ENCODE assay signal across 8 mouse cellular contexts in the genomic region with DNA sequence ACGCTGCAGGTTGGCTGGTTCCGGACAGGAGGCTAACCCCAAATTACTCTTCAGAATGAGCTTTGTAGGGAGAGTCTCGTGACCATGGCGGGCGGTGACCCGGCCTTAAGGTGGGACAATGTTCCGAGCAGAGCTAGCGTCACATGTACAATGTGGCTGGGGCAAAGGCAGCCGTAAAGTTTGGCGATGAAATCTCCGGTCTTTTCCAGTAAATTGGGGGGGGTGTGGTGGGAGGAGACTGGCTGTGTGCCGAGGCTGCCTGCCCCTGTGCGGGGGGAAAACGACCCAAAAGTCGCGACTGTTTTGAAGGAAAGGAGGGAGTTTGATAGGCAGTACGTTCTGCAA. TPM values are rescaled to one million over a fixed set of nuclear protein-coding genes. Genes with fewer than 3 reads are reported as not detected.
DNase-seq lines count a peak whose midpoint lies in the region; ATAC-seq and TF ChIP-seq lines count a peak whose summit lies in the region.

No protein-coding gene starts in this region.

- DNase-seq in lung, adult 2 months = no peak
- DNase-seq in lung, adult 18-20 months = no peak
- peak; percentile 31 for DNase-seq in embryonic facial prominence, embryonic 11.5 days (ENCODE audit: low spot score)
- DNase-seq in thymus, postnatal 36 days = no peak
- no peak for DNase-seq in cerebellum, adult 18-20 months
- no peak for DNase-seq in MN1 (ENCODE audit: low spot score)

- WGBS in lung, adult 2 months = under 1% methylated on average over 17 of the region's 17 CpGs
- WGBS in embryonic facial prominence, embryonic 11.5 days = 0% methylated on average over 17 of the region's 17 CpGs
- under 1% methylated on average over 17 of the region's 17 CpGs for WGBS in intestine, embryonic 15.5 days

- H3K4me1 ChIP-seq in lung, adult 2 months (ENCODE audit: control insufficient read depth, insufficient read depth, low read length) = no peaks in the 10 kb centered on the region; the same call in 1 of the 2 replicates
- H3K4me1 ChIP-seq in embryonic facial prominence, embryonic 11.5 days (ENCODE audit: control insufficient read depth, insufficient read depth, low read length) = no peaks in the 10 kb centered on the region
- no peaks in the 10 kb centered on the region for H3K4me1 ChIP-seq in intestine, embryonic 15.5 days (replicated peaks)

- no peak; the same call in 1 of the 2 replicates for ATAC-seq in embryonic facial prominence, embryonic 11.5 days (replicated peaks; ENCODE audit: insufficient number of reproducible peaks, low FRiP score, low TSS enrichment, low read depth)
- no peak for ATAC-seq in intestine, embryonic 15.5 days

- no peak for TF ChIP-seq CTCF in lung, adult 2 months (IDR thresholded peaks at IDR 0.05; ENCODE audit: insufficient read depth, low read length)

- no peaks in the 10 kb centered on the region for H3K27me3 ChIP-seq in embryonic facial prominence, embryonic 11.5 days (ENCODE audit: control insufficient read depth, insufficient read depth, low read length)
- H3K27me3 ChIP-seq in intestine, embryonic 15.5 days (replicated peaks) = no peaks in the 10 kb centered on the region
- no peaks in the 10 kb centered on the region for H3K27me3 ChIP-seq in myocyte (ENCODE audit: control insufficient read depth, insufficient read depth, insufficient read length)

- H3K79me2 ChIP-seq in myocyte (ENCODE audit: control insufficient read depth, insufficient read depth) = peaks cover 3% of the 10 kb centered on the region

- peak overlapping the region; percentile 73 for H3K4me2 ChIP-seq in embryonic facial prominence, embryonic 11.5 days (ENCODE audit: low read depth, low read length)
- H3K4me2 ChIP-seq in intestine, embryonic 15.5 days (replicated peaks) = peak overlapping the region; percentile 66
- H3K4me2 ChIP-seq in myocyte (ENCODE audit: low read depth) = peak overlapping the region; percentile 90

- H3K9me3 ChIP-seq in embryonic facial prominence, embryonic 11.5 days (replicated peaks; ENCODE audit: control insufficient read depth, low read length) = no peaks in the 10 kb centered on the region
- H3K9me3 ChIP-seq in intestine, embryonic 15.5 days = no peaks in the 10 kb centered on the region

- no peaks in the 10 kb centered on the region for H3K36me3 ChIP-seq in embryonic facial prominence, embryonic 11.5 days (replicated peaks; ENCODE audit: control insufficient read depth, insufficient read depth, low read depth, low read length)
- H3K36me3 ChIP-seq in intestine, embryonic 15.5 days = 0 out of 2 replicates have a peak, but pooled peaks cover 5% of the 10 kb centered on the region
- peaks cover 8% of the 10 kb centered on the region for H3K36me3 ChIP-seq in myocyte (ENCODE audit: control insufficient read depth, insufficient read depth)

- peak overlapping the region; percentile 78 for H3ac ChIP-seq in myocyte (ENCODE audit: control insufficient read depth, insufficient read length)

- TF ChIP-seq POLR2A in lung, adult 2 months (IDR thresholded peaks at IDR 0.05; ENCODE audit: borderline replicate concordance, extremely low read depth, low read depth, low read length) = no peak
- no peak for TF ChIP-seq POLR2A in myocyte (IDR thresholded peaks at IDR 0.05; ENCODE audit: insufficient read length, low read depth)

- H3K9ac ChIP-seq in embryonic facial prominence, embryonic 11.5 days (replicated peaks; ENCODE audit: low read length) = peak overlapping the region; percentile 74
- H3K9ac ChIP-seq in intestine, embryonic 15.5 days = peak overlapping the region; percentile 74

- H3K4me3 ChIP-seq in lung, adult 2 months (replicated peaks; ENCODE audit: extremely low read depth, low read depth, low read length) = peak overlapping the region; percentile 98
- H3K4me3 ChIP-seq in embryonic facial prominence, embryonic 11.5 days (ENCODE audit: low read depth, low read length) = peak overlapping the region; percentile 70
- peak overlapping the region; percentile 69 for H3K4me3 ChIP-seq in intestine, embryonic 15.5 days (replicated peaks)
- H3K4me3 ChIP-seq in myocyte = peak overlapping the region; percentile 53

- H3K27ac ChIP-seq in embryonic facial prominence, embryonic 11.5 days (replicated peaks; ENCODE audit: low read depth, low read length) = no peak overlapping the region; the same call in 1 of the 2 replicates
- H3K27ac ChIP-seq in intestine, embryonic 15.5 days = peak overlapping the region; percentile 75

TF ChIP-seq in myocyte, 11 proteins besides CTCF, POLR2A, EP300 and RAD21:
- TF ChIP-seq POLR2AphosphoS2 (IDR thresholded peaks at IDR 0.05; ENCODE audit: insufficient read length, low read depth) = no peak
- TF ChIP-seq E2F4 (IDR thresholded peaks at IDR 0.05; ENCODE audit: insufficient read depth) = no peak
- no peak for TF ChIP-seq MYOG (IDR thresholded peaks at IDR 0.05; ENCODE audit: control insufficient read depth in 1 of 3, insufficient read depth in 1 of 3, insufficient read length in 2 of 3, low read depth in 2 of 3)
- TF ChIP-seq USF1 (IDR thresholded peaks at IDR 0.05; ENCODE audit: low read depth) = no peak

RNA-seq across cellular contexts. Expression of a gene that starts 0.5 kb away (rescaled TPM):
- 12.7 and 17.0 TPM in 2 replicates for polyA plus RNA-seq in lung, adult 2 months (2012; rRNA removed)
- polyA plus RNA-seq in embryonic facial prominence, embryonic 11.5 days (2014; fragmentation: Nextera tagmentation; extraction: Ambion mirVana) = 92.8 and 97.7 TPM in 2 replicates
- 83.1 and 84.9 TPM in 2 replicates for polyA plus RNA-seq in intestine, embryonic 15.5 days (2015; fragmentation: Nextera tagmentation; extraction: Ambion mirVana)
- polyA plus RNA-seq in myocyte (2012; fragmentation: generic; extraction: Trizol) = 39.4 TPM

RNA-seq across cellular contexts. Expression of a gene that starts 21.3 kb away (rescaled TPM):
- 8.0 and 13.3 TPM in 2 replicates for polyA plus RNA-seq in lung, adult 2 months (2012; rRNA removed)
- polyA plus RNA-seq in embryonic facial prominence, embryonic 11.5 days (2014; fragmentation: Nextera tagmentation; extraction: Ambion mirVana) = 4.0 and 13.1 TPM in 2 replicates
- polyA plus RNA-seq in intestine, embryonic 15.5 days (2015; fragmentation: Nextera tagmentation; extraction: Ambion mirVana) = 0.83 and 1.6 TPM in 2 replicates
- polyA plus RNA-seq in myocyte (2012; fragmentation: generic; extraction: Trizol) = 56.5 TPM

RNA-seq across cellular contexts. Expression of a gene that starts 39.0 kb away (rescaled TPM):
- not detected in 2 replicates for polyA plus RNA-seq in lung, adult 2 months (2012; rRNA removed)
- polyA plus RNA-seq in embryonic facial prominence, embryonic 11.5 days (2014; fragmentation: Nextera tagmentation; extraction: Ambion mirVana) = not detected in 2 replicates
- polyA plus RNA-seq in intestine, embryonic 15.5 days (2015; fragmentation: Nextera tagmentation; extraction: Ambion mirVana) = not detected in 2 replicates
- not detected for polyA plus RNA-seq in myocyte (2012; fragmentation: generic; extraction: Trizol)

RNA-seq across cellular contexts. Expression of a gene that starts 49.0 kb away (rescaled TPM):
- polyA plus RNA-seq in lung, adult 2 months (2012; rRNA removed) = 82.5 and 128 TPM in 2 replicates
- 0.91 and 9.2 TPM in 2 replicates for polyA plus RNA-seq in embryonic facial prominence, embryonic 11.5 days (2014; fragmentation: Nextera tagmentation; extraction: Ambion mirVana)
- 0.27 and 0.44 TPM in 2 replicates for polyA plus RNA-seq in intestine, embryonic 15.5 days (2015; fragmentation: Nextera tagmentation; extraction: Ambion mirVana)
- 15.0 TPM for polyA plus RNA-seq in myocyte (2012; fragmentation: generic; extraction: Trizol)
